Mouse (Mus musculus) hindbrain, embryonic 13.5 days (tissue): ENCODE measurements around the gene Tm4sf5. TPM values are rescaled to one million over a fixed set of nuclear protein-coding genes. Genes with fewer than 3 reads are reported as not detected.
"Not testable (repeated sequence)": the region's sequence is repeated elsewhere in the genome, so short reads cannot be mapped to it uniquely, and the experiment has no call there.

Source experiments
- ATAC-seq: fragments of 200-750 bp; cut with Nextera tagmentation; 2 replicates; pipeline ENCODE4 v1.8.0; 2017; ENCODE audit warnings: moderate TSS enrichment; ENCODE audit not compliant: low FRiP score
- H3K27ac ChIP-seq: fragments of 300-500 bp; sonication (generic); 2 replicates; pipeline ENCODE4 v1.5.1; 2015; ENCODE audit warnings: inconsistent platforms, mild to moderate bottlenecking, moderate library complexity
- H3K27me3 ChIP-seq: fragments of 300-500 bp; sonication (generic); 2 replicates; pipeline ENCODE4 v1.6.1; 2015; ENCODE audit warnings: mild to moderate bottlenecking, inconsistent platforms
- H3K36me3 ChIP-seq: fragments of 300-500 bp; sonication (generic); 2 replicates; pipeline ENCODE4 v1.6.1; 2015; ENCODE audit warnings: mild to moderate bottlenecking, inconsistent platforms
- H3K4me1 ChIP-seq: fragments of 300-500 bp; sonication (generic); replicated peaks from 2 replicates; pipeline ENCODE4 v1.6.1; 2015; ENCODE audit warnings: inconsistent platforms
- H3K4me2 ChIP-seq: fragments of 300-500 bp; sonication (generic); 2 replicates; pipeline ENCODE4 v1.6.1; 2015; ENCODE audit warnings: inconsistent platforms, mild to moderate bottlenecking, moderate library complexity
- H3K4me3 ChIP-seq: fragments of 300-500 bp; sonication (generic); 2 replicates; pipeline ENCODE4 v1.5.1; 2015; ENCODE audit warnings: mild to moderate bottlenecking, inconsistent platforms
- H3K9ac ChIP-seq: fragments of 300-500 bp; sonication (generic); 2 replicates; pipeline ENCODE4 v1.6.1; 2015; ENCODE audit warnings: mild to moderate bottlenecking, inconsistent platforms
- H3K9me3 ChIP-seq: fragments of 300-500 bp; sonication (generic); 2 replicates; pipeline ENCODE4 v1.6.1; 2016; ENCODE audit warnings: inconsistent platforms
- WGBS: fragments of 180-500 bp; shearing (Covaris S2); methylation state at CpG from one replicate; pipeline ENCODE4 v1.1.7; 2015; 5-methylcytosine and 5-hydroxymethylcytosine counted together
- polyA plus RNA-seq: library from polyadenylated mRNA; unstranded; fragments of >200 nt; fragmentation: Nextera tagmentation; extraction: Ambion mirVana; gene quantifications from 2 replicates; pipeline ENCODE4 v1.2.1, GENCODE M21; 2015

Gene Tm4sf5
- polyA plus RNA-seq, 1 experiment from 2014 or later, result 0.83 TPM

GRCm38 (mm10) chr11:70512709-70513342 lies 7.8 kb downstream of the Tm4sf5 start:
- H3K27ac ChIP-seq, result no peak overlapping the region
- H3K9me3 ChIP-seq, result no peaks in the 10 kb centered on the region
- H3K9ac ChIP-seq, result no peak overlapping the region
- ATAC-seq, result no peak
- no peak overlapping the region for H3K4me3 ChIP-seq
- H3K4me1 ChIP-seq, result peaks cover 15% of the 10 kb centered on the region
- no peak overlapping the region for H3K4me2 ChIP-seq
- H3K36me3 ChIP-seq, result no peaks in the 10 kb centered on the region
- peaks cover 16% of the 10 kb centered on the region; the same call in 1 of the 2 replicates for H3K27me3 ChIP-seq
- 82% methylated on average over 7 of the region's 7 CpGs for WGBS

DNA sequence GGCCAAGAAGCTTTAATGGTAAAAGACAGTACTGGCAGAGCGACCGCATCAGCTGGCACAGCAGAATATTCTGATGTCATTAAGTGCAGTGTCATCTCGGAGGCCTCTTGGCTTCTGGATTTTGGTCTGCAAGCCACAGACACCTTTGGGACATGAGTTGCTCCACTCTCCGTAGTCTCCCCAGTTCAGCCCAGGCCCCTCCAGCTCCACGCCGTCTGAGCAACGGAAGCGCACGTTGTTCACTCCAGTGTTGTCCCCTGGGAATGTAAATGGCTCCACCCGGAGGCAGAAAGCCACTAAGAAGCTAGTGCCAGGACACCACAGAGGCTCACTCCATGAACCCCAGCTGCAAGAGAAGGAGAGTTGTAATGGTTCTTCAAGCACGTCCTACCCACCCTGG lies 8.5 kb downstream of the Tm4sf5 start:
- Histone ChIP-seq H3K27ac (no peak overlapping the region), H3K27me3 (peaks cover 14% of the 10 kb centered on the region; the same call in 1 of the 2 replicates), H3K9ac (peak overlapping the region; percentile 24; the same call in 1 of the 2 replicates), H3K4me3 (no peak overlapping the region), H3K4me1 (peaks cover 15% of the 10 kb centered on the region), H3K36me3 (no peaks in the 10 kb centered on the region), H3K4me2 (no peak overlapping the region), H3K9me3 (no peaks in the 10 kb centered on the region)
- no peak for ATAC-seq
- WGBS, result 40% methylated on average over 11 of the region's 11 CpGs

- H3K9me3 ChIP-seq, result no peaks in the 10 kb centered on the region
- H3K27me3 ChIP-seq, result peaks cover 9% of the 10 kb centered on the region; the same call in 1 of the 2 replicates
- no peak within 1 kb of the TSS for H3K27ac ChIP-seq
- no peak within 1 kb of the TSS for H3K4me3 ChIP-seq
- 92% methylated on average over 7 of the region's 7 CpGs for WGBS
- peaks cover 15% of the 10 kb centered on the region for H3K4me1 ChIP-seq
- ATAC-seq, result no peak
- H3K4me2 ChIP-seq, result no peak within 1 kb of the TSS
- peak within 1 kb of the TSS; percentile 24; the same call in 1 of the 2 replicates for H3K9ac ChIP-seq
- H3K36me3 ChIP-seq, result no peaks in the 10 kb centered on the region
Observed at GRCm38 (mm10) chr11:70514288-70514687, 9.2 kb downstream of the Tm4sf5 start, which contains the start of gene Vmo1. TSS of gene Vmo1 (minus strand) at chr11:70514616.

DNA sequence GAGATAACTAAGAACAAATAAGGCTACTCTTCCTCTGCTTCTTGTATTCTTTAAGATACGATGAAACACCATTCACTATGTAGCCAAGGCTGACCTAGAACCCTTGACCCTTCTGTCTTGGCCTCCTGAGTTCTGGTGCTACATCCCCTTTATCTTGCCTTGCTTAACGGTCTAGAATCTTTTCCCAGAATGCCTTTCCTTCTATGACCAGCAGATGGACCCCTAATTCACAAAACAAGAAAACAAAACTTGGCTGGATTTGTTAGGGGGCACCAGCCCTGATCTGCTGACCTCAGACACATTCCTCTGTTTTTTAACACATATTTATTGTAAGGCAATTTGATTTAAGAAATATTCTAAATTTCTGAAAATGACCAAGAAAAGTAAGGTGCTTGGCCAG lies 11.3 kb downstream of the Tm4sf5 start:
- ATAC-seq, result no peak
- Histone ChIP-seq H3K4me1 (peaks cover 19% of the 10 kb centered on the region), H3K36me3 (no peaks in the 10 kb centered on the region), H3K9ac (no peak overlapping the region), H3K27ac (no peak overlapping the region), H3K4me2 (no peak overlapping the region), H3K9me3 (no peaks in the 10 kb centered on the region), H3K27me3 (peaks cover 15% of the 10 kb centered on the region), H3K4me3 (no peak overlapping the region)
- whole genome bisulfite sequencing, result 29% methylated on average over 2 of the region's 2 CpGs

- H3K36me3 ChIP-seq, result no peaks in the 10 kb centered on the region
- H3K4me1 ChIP-seq, result peaks cover 17% of the 10 kb centered on the region
- peaks cover 15% of the 10 kb centered on the region for H3K27me3 ChIP-seq
- H3K9me3 ChIP-seq, result no peaks in the 10 kb centered on the region
- no peak overlapping the region for H3K4me3 ChIP-seq
- no peak overlapping the region for H3K4me2 ChIP-seq
- no peak overlapping the region for H3K9ac ChIP-seq
- 54% methylated on average over 1 of the region's 1 CpGs for WGBS
- H3K27ac ChIP-seq, result no peak overlapping the region
- ATAC-seq, result no peak
Observed at GRCm38 (mm10) chr11:70518436-70518835, 13.4 kb downstream of the Tm4sf5 start.

DNA sequence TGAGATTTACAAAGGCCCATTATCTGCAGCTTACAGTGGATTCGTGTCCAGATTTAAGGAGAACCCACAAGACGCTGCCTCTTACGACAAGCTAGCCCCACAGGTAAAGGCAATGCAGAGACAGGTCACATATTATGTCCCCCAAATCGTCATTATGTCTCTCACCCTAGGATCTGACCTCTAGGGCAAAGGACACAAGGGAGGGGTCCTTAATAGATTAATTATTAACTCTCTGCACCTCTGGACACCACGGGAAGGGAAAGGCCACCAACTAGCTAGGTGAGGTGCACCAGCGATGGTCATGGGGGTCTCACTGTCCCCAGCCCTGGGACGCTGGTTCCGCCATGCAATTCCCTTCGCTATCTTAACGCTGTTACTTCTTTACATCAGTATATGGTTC lies 13.9 kb downstream of the Tm4sf5 start, which contains the start of gene Gltpd2:
TSS of gene Gltpd2 (plus strand) at position 274 of the 400 bp plus-strand sequence.
- H3K4me3 ChIP-seq, result peak within 1 kb of the TSS; percentile 24
- no peaks in the 10 kb centered on the region for H3K9me3 ChIP-seq
- ATAC-seq, result no peak
- peak within 1 kb of the TSS; percentile 56; the same call in 1 of the 2 replicates for H3K27ac ChIP-seq
- H3K4me2 ChIP-seq, result peak within 1 kb of the TSS; percentile 47
- peak within 1 kb of the TSS; percentile 63 for H3K9ac ChIP-seq
- H3K4me1 ChIP-seq, result peaks cover 13% of the 10 kb centered on the region
- peaks cover 15% of the 10 kb centered on the region for H3K27me3 ChIP-seq
- WGBS, result 78% methylated on average over 10 of the region's 10 CpGs
- no peaks in the 10 kb centered on the region for H3K36me3 ChIP-seq

- peak; percentile 71; the same call in 1 of the 2 replicates for ATAC-seq
- Histone ChIP-seq H3K4me3 (peak overlapping the region; percentile 24), H3K4me2 (peak overlapping the region; percentile 47), H3K27me3 (peaks cover 15% of the 10 kb centered on the region), H3K4me1 (peaks cover 13% of the 10 kb centered on the region), H3K36me3 (no peaks in the 10 kb centered on the region), H3K9me3 (no peaks in the 10 kb centered on the region), H3K27ac (peak overlapping the region; percentile 56; the same call in 1 of the 2 replicates), H3K9ac (peak overlapping the region; percentile 63)
- 14% methylated on average over 41 of the region's 41 CpGs for WGBS
Observed at GRCm38 (mm10) chr11:70520178-70520769, 15.2 kb downstream of the Tm4sf5 start.

DNA sequence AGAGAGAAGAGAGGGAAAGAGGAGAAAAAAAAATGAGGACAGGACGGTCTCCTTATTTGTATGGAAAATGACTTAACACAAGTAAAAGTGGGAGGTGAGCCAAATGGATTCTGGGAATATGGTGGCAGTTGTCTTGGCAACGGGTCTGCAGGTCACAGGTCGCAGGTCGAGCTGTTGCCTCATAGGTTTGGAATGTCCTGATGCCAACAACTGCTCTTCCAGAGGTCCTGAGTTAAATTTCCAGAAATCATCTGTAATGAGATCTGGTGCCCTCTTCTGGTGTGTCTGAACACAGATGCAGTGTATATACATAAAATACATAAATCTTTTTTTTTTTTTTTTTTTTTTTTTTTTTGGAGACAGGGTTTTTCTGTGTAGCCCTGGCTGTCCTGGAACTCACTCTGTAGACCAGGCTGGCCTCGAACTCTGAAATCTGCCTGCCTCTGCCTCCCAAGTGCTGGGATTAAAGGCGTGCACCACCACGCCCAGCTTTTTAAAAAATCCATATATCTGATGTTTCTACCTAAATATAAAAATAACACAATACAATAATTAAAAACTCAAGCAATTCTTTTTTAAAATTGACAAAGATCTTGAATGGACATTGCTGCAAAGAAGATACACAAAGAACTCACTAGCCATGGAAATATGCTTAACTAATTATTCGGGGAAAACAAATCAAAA lies 18.4 kb downstream of the Tm4sf5 start:
- peaks cover 25% of the 10 kb centered on the region for H3K4me1 ChIP-seq
- not testable (repeated sequence) for H3K4me3 ChIP-seq, ATAC-seq, H3K9ac ChIP-seq, H3K9me3 ChIP-seq, H3K27ac ChIP-seq, H3K4me2 ChIP-seq
- 88% methylated on average over 8 of the region's 8 CpGs for WGBS
- H3K36me3 ChIP-seq, result peaks cover 23% of the 10 kb centered on the region
- peaks cover 15% of the 10 kb centered on the region for H3K27me3 ChIP-seq

- ATAC-seq, result 0 out of 2 replicates have a peak, but pooled peaks have one; percentile 9
- no peaks in the 10 kb centered on the region for H3K9me3 ChIP-seq
- WGBS, result 10% methylated on average over 8 of the region's 8 CpGs
- peaks cover 11% of the 10 kb centered on the region for H3K27me3 ChIP-seq
- peaks cover 36% of the 10 kb centered on the region for H3K36me3 ChIP-seq
- peaks cover 22% of the 10 kb centered on the region for H3K4me1 ChIP-seq
- peak overlapping the region; percentile 55 for H3K4me3 ChIP-seq
- H3K27ac ChIP-seq, result no peak overlapping the region
- H3K4me2 ChIP-seq, result peak overlapping the region; percentile 51
- no peak overlapping the region for H3K9ac ChIP-seq
Observed at GRCm38 (mm10) chr11:70524782-70525181, 19.7 kb downstream of the Tm4sf5 start.

DNA sequence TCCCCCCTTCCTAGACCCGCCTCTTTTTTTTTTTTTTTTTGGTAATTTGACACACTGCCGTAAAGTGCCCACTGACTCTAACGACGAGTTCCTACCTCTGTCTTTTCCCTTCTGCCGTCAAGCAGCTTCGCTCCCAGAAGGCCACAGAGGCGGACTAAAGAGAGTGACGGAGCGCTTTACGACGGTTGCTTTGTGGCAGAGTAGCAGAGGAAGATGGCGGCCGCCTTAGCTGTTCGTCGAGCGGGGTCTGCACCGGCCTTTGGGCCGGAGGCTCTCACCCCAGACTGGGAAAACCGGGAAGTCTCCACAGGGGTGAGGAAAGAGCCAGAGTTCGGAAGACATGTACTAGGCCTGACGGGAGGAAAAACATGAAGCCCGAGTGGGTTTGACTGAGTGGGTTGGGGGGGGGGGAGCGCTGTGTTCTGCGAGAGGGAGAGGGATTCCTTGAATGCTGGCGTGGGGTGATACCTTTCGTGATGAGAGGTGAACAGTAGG lies 20.2 kb downstream of the Tm4sf5 start, which contains the start of gene Psmb6:
TSS of gene Psmb6 (plus strand) at position 184 of the 495 bp plus-strand sequence.
- H3K9me3 ChIP-seq, result no peaks in the 10 kb centered on the region
- H3K36me3 ChIP-seq, result peaks cover 36% of the 10 kb centered on the region
- peak within 1 kb of the TSS; percentile 75 for H3K4me2 ChIP-seq
- WGBS, result under 1% methylated on average over 26 of the region's 26 CpGs
- ATAC-seq, result peak; percentile 95
- H3K4me3 ChIP-seq, result peak within 1 kb of the TSS; percentile 55
- 0 out of 2 replicates have a peak, but pooled peaks cover 7% of the 10 kb centered on the region for H3K27me3 ChIP-seq
- peak within 1 kb of the TSS; percentile 62; the same call in 1 of the 2 replicates for H3K27ac ChIP-seq
- peaks cover 18% of the 10 kb centered on the region for H3K4me1 ChIP-seq
- H3K9ac ChIP-seq, result peak within 1 kb of the TSS; percentile 80

DNA sequence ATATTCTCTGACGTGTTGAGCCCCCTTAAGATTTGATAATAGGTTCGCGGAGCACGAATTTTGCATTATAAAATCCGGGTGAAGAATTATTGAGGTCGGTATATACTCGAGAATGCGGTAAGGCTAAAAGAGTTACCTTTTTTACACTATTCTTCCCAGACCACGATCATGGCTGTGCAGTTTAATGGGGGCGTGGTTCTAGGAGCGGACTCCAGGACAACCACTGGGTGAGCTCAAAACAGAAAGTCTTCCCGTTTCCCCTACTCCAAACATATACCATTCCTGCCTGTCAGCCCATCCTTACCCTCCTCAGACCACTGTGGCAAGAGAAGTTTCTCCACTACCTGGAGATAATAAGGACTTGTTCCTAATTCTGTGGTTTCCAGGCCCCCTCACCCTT lies 20.7 kb downstream of the Tm4sf5 start:
- under 1% methylated on average over 12 of the region's 12 CpGs for WGBS
- Histone ChIP-seq H3K4me2 (peak overlapping the region; percentile 75), H3K9me3 (no peaks in the 10 kb centered on the region), H3K4me1 (peaks cover 13% of the 10 kb centered on the region), H3K27me3 (0 out of 2 replicates have a peak, but pooled peaks cover 2% of the 10 kb centered on the region), H3K9ac (peak overlapping the region; percentile 80), H3K36me3 (peaks cover 36% of the 10 kb centered on the region), H3K27ac (peak overlapping the region; percentile 62; the same call in 1 of the 2 replicates), H3K4me3 (peak overlapping the region; percentile 55)
- peak; percentile 52; the same call in 1 of the 2 replicates for ATAC-seq

DNA sequence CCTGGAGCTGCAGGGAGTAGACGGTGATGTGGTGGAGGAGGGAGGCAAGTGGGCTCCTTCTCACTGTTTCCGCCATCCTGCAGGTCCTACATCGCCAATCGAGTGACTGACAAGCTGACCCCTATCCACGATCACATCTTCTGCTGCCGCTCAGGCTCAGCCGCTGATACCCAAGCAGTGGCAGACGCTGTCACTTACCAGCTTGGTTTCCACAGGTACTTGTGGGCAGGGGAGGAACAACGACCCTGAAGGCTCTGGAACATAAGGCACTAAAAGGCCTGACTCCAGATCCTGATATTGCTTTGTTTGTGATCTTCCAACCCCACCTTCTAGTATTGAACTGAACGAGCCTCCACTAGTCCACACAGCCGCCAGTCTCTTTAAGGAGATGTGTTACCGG lies 21.2 kb downstream of the Tm4sf5 start:
- WGBS, result 89% methylated on average over 12 of the region's 12 CpGs
- peak overlapping the region; percentile 75 for H3K4me2 ChIP-seq
- H3K9me3 ChIP-seq, result no peaks in the 10 kb centered on the region
- H3K4me1 ChIP-seq, result peaks cover 12% of the 10 kb centered on the region
- no peaks in the 10 kb centered on the region for H3K27me3 ChIP-seq
- peaks cover 36% of the 10 kb centered on the region for H3K36me3 ChIP-seq
- ATAC-seq, result no peak
- H3K27ac ChIP-seq, result no peak overlapping the region
- H3K4me3 ChIP-seq, result peak overlapping the region; percentile 55
- H3K9ac ChIP-seq, result peak overlapping the region; percentile 80
